Mouse (Mus musculus): ENCODE measurements around the gene Tomm22. TPM values are rescaled to one million over a fixed set of nuclear protein-coding genes. Genes with fewer than 3 reads are reported as not detected.

Gene Tomm22
- polyA plus RNA-seq, 1 experiment from 2014 or later: 261 TPM

GRCm38 (mm10) chr15:79687646-79688267 is 17.1 kb downstream of the Tomm22 start, which contains the start of gene Josd1:
Gene Josd1, minus strand, starts transcription at chr15:79687919.
- Histone ChIP-seq H3K27me3 (replicated peaks) (no peaks in the 10 kb centered on the region), H3K9ac (peak within 1 kb of the TSS; percentile 94), H3K4me1 (peaks cover 64% of the 10 kb centered on the region), H3K4me2 (replicated peaks) (peak within 1 kb of the TSS; percentile 82), H3K36me3 (no peaks in the 10 kb centered on the region), H3K27ac (peak within 1 kb of the TSS; percentile 79), H3K4me3 (peak within 1 kb of the TSS; percentile 87), H3K9me3 (no peaks in the 10 kb centered on the region)
- ATAC-seq (ENCODE audit: low FRiP score, low read depth): peak; percentile 30
- under 1% methylated on average over 72 of the region's 72 CpGs for WGBS

GRCm38 (mm10) chr15:79688268-79688956 is 17.8 kb downstream of the Tomm22 start:
- H3K36me3 ChIP-seq: no peaks in the 10 kb centered on the region
- H3K27ac ChIP-seq: peak overlapping the region; percentile 79; the same call in 1 of the 2 replicates
- peak overlapping the region; percentile 87 for H3K4me3 ChIP-seq
- no peaks in the 10 kb centered on the region for H3K27me3 ChIP-seq (replicated peaks)
- 5% methylated on average over 8 of the region's 8 CpGs for WGBS
- H3K4me1 ChIP-seq: peaks cover 65% of the 10 kb centered on the region
- 0 out of 2 replicates have a peak overlapping the region, but pooled peaks have one; percentile 94 for H3K9ac ChIP-seq
- ATAC-seq (ENCODE audit: low FRiP score, low read depth): no peak
- peak overlapping the region; percentile 82 for H3K4me2 ChIP-seq (replicated peaks)
- H3K9me3 ChIP-seq: no peaks in the 10 kb centered on the region

- H3K9ac ChIP-seq: no peak overlapping the region
- H3K4me2 ChIP-seq (replicated peaks): peak overlapping the region; percentile 82
- no peak for ATAC-seq (ENCODE audit: low FRiP score, low read depth)
- H3K9me3 ChIP-seq: no peaks in the 10 kb centered on the region
- H3K27me3 ChIP-seq (replicated peaks): no peaks in the 10 kb centered on the region
- 15% methylated on average over 24 of the region's 24 CpGs for WGBS
- peaks cover 55% of the 10 kb centered on the region for H3K4me1 ChIP-seq
- H3K4me3 ChIP-seq: peak overlapping the region; percentile 91
- no peak overlapping the region; the same call in 1 of the 2 replicates for H3K27ac ChIP-seq
- H3K36me3 ChIP-seq: 0 out of 2 replicates have a peak, but pooled peaks cover 5% of the 10 kb centered on the region
Observed at GRCm38 (mm10) chr15:79689662-79690425, 19.2 kb downstream of the Tomm22 start.

GRCm38 (mm10) chr15:79690426-79691022 is 19.9 kb downstream of the Tomm22 start, which contains the start of gene Gtpbp1:
Gene Gtpbp1, plus strand, starts transcription at chr15:79690845.
- Histone ChIP-seq H3K4me2 (replicated peaks) (peak within 1 kb of the TSS; percentile 82), H3K4me3 (peak within 1 kb of the TSS; percentile 91), H3K27ac (peak within 1 kb of the TSS; percentile 80; the same call in 1 of the 2 replicates), H3K9ac (peak within 1 kb of the TSS; percentile 95), H3K4me1 (peaks cover 48% of the 10 kb centered on the region), H3K36me3 (0 out of 2 replicates have a peak, but pooled peaks cover 7% of the 10 kb centered on the region), H3K9me3 (no peaks in the 10 kb centered on the region), H3K27me3 (replicated peaks) (no peaks in the 10 kb centered on the region)
- peak; percentile 97 for ATAC-seq (ENCODE audit: low FRiP score, low read depth)
- WGBS: 0% methylated on average over 45 of the region's 45 CpGs

DNA sequence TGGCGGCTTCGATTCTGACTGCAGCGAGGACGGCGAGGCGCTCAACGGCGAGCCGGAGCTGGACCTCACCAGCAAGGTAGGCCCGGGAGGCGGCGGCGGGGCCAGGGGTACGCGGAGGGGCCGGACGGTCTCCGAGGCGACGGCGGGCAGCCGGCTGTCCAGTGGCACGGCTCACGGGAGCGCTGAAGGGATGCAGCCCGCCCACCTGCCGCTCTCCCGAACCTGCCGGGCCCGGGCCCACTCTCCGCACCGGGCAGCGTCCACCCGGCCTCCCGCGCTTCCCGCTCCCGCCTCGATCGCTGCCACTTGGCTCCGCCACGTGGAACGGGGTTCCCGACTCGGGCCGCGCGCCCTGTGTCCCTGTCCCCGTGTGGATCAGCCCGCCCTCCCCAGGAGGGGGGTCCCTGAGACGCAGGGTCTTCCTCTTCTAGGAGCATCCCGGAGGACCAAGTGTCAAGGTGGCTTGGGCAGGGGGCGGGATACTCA is 20.4 kb downstream of the Tomm22 start:
- H3K27ac ChIP-seq: peak overlapping the region; percentile 80; the same call in 1 of the 2 replicates
- H3K4me1 ChIP-seq: peaks cover 43% of the 10 kb centered on the region
- under 1% methylated on average over 51 of the region's 53 CpGs for WGBS

GRCm38 (mm10) chr15:79692334-79692733 is 21.7 kb downstream of the Tomm22 start:
- H3K27me3 ChIP-seq (replicated peaks): no peaks in the 10 kb centered on the region
- no peak overlapping the region for H3K4me3 ChIP-seq
- 63% methylated on average over 5 of the region's 5 CpGs for WGBS
- peaks cover 38% of the 10 kb centered on the region for H3K4me1 ChIP-seq
- no peaks in the 10 kb centered on the region for H3K9me3 ChIP-seq
- 0 out of 2 replicates have a peak, but pooled peaks cover 7% of the 10 kb centered on the region for H3K36me3 ChIP-seq
- H3K27ac ChIP-seq: no peak overlapping the region
- peak overlapping the region; percentile 82 for H3K4me2 ChIP-seq (replicated peaks)
- no peak for ATAC-seq (ENCODE audit: low FRiP score, low read depth)
- 0 out of 2 replicates have a peak overlapping the region, but pooled peaks have one; percentile 26 for H3K9ac ChIP-seq

More for the DNA sequence above, 20.4 kb downstream of the Tomm22 start:
- no peak for ATAC-seq (ENCODE audit: low FRiP score, low read depth)
- peak overlapping the region; percentile 95 for H3K9ac ChIP-seq
- H3K4me3 ChIP-seq: peak overlapping the region; percentile 91
- H3K36me3 ChIP-seq: 0 out of 2 replicates have a peak, but pooled peaks cover 7% of the 10 kb centered on the region
- H3K9me3 ChIP-seq: no peaks in the 10 kb centered on the region
- peak overlapping the region; percentile 82 for H3K4me2 ChIP-seq (replicated peaks)
- H3K27me3 ChIP-seq (replicated peaks): no peaks in the 10 kb centered on the region

DNA sequence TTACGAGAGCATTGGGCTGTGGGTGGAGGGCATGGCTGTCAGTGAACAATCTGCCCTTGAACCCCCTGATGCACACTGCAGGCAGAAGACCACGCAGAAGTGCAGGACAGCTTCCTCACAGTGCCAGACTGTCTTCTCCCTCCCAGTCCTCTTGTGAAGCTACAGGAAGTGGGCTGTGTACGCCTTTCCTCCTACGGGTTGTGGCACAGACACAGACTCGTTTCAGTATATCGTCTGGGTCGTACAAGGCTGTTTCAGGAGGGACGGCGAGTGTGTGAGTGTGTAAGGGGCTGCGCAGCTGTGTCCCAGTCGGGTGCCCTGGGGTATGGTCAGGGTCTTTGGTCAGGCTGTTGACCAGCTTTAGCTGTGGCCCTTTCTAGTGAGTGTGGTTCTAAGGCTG is 23.1 kb downstream of the Tomm22 start:
- WGBS: 92% methylated on average over 11 of the region's 11 CpGs
- H3K27ac ChIP-seq: no peak overlapping the region
- H3K9me3 ChIP-seq: no peaks in the 10 kb centered on the region
- no peaks in the 10 kb centered on the region for H3K27me3 ChIP-seq (replicated peaks)
- H3K4me3 ChIP-seq: no peak overlapping the region
- ATAC-seq (ENCODE audit: low FRiP score, low read depth): no peak
- H3K4me1 ChIP-seq: peaks cover 45% of the 10 kb centered on the region
- H3K9ac ChIP-seq: no peak overlapping the region
- H3K4me2 ChIP-seq (replicated peaks): 0 out of 2 replicates have a peak overlapping the region, but pooled peaks have one; percentile 9
- 0 out of 2 replicates have a peak, but pooled peaks cover 7% of the 10 kb centered on the region for H3K36me3 ChIP-seq

DNA sequence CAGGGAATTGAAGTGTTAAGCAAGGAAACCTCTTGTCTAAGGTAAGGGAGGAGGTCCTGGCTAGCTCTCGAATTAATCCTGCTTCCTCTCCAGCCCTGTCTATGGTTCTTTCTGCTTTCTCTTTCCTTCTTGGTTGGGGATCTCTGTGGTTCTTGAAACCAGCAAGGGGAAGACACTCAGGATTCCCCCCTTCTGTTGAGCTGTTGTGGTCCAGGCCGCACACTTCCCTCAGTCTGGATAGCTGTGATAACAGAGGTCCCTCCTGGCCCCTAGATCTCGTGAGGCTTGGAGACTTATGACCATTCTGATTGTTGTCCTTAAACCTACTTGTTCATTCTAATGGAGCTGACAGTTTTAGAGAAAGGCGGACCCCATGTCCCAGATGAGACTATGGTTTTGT is 23.9 kb downstream of the Tomm22 start:
- Histone ChIP-seq H3K27ac (no peak overlapping the region), H3K4me1 (peaks cover 41% of the 10 kb centered on the region), H3K4me2 (replicated peaks) (no peak overlapping the region), H3K9ac (no peak overlapping the region), H3K27me3 (replicated peaks) (no peaks in the 10 kb centered on the region), H3K4me3 (no peak overlapping the region), H3K36me3 (0 out of 2 replicates have a peak, but pooled peaks cover 13% of the 10 kb centered on the region), H3K9me3 (no peaks in the 10 kb centered on the region)
- WGBS: 89% methylated on average over 4 of the region's 4 CpGs
- ATAC-seq (ENCODE audit: low FRiP score, low read depth): no peak

DNA sequence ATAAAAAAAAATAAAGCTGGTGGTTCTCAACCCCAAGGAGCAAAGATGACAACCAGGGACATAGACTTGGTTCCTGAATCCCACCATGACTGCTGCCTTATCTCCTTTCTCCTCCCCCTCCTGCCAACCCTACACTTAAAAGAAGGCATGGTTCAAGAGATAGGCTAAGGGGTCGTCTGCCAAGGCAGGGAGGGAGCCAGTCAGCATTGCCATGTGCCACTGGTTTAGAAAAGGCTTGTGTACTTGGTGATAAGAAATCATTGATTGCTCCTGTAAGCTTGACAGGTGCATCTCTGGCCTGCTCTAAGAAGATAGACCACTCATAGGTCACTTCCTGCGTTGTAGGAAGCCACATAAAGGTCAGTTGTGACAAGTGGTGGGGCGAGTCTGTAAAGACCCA is 24.9 kb downstream of the Tomm22 start:
- Histone ChIP-seq H3K36me3 (0 out of 2 replicates have a peak, but pooled peaks cover 13% of the 10 kb centered on the region), H3K9me3 (no peaks in the 10 kb centered on the region), H3K9ac (no peak overlapping the region), H3K27ac (no peak overlapping the region), H3K4me2 (replicated peaks) (no peak overlapping the region), H3K27me3 (replicated peaks) (no peaks in the 10 kb centered on the region), H3K4me3 (no peak overlapping the region), H3K4me1 (peaks cover 34% of the 10 kb centered on the region)
- 68% methylated on average over 3 of the region's 3 CpGs for WGBS
- ATAC-seq (ENCODE audit: low FRiP score, low read depth): no peak

DNA sequence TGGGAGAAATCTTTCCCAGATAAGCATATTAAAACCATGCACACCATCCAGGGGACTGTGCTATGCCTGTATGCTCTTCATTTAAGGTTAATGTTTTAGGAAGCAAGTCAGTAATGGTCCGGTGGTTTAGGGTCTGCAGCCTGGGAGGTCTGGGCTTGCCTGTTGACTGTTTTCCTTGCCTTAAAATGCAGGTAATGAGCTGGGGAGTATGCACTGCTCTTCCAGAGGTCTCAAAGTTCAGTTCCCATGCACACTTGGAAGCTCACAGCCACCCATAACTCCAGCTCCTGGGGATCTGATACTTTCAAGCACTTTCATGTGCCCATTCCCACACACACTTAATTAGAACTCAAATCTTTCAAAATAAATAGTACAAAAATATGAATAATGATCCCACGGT is 25.8 kb downstream of the Tomm22 start:
- Histone ChIP-seq H3K27ac (no peak overlapping the region), H3K4me2 (replicated peaks) (no peak overlapping the region), H3K9ac (no peak overlapping the region), H3K9me3 (no peaks in the 10 kb centered on the region), H3K4me1 (peaks cover 30% of the 10 kb centered on the region), H3K36me3 (0 out of 2 replicates have a peak, but pooled peaks cover 13% of the 10 kb centered on the region), H3K27me3 (replicated peaks) (no peaks in the 10 kb centered on the region), H3K4me3 (no peak overlapping the region)
- ATAC-seq (ENCODE audit: low FRiP score, low read depth): no peak
- 91% methylated on average over 2 of the region's 2 CpGs for WGBS

DNA sequence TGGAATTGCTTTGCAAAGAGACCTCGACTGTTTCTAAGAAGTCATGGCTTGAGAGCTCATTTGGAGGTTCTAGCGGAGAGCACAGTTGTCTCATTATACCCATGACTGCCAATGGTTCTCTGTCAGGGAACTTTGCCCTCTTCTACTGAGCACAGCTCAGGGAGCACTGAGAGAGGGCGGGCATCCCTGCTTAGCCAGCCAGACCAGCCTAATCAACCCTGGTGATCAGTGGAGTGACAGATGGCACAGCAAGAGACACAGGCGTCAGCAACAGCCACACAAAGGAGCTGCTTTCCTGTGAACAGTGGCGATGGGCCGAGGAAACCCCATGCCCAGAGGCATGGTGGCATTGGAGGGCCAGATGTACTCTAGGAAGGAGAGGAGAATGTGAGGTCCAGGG is 26.4 kb downstream of the Tomm22 start:
- ATAC-seq (ENCODE audit: low FRiP score, low read depth): no peak
- no peak overlapping the region for H3K27ac ChIP-seq

More for the DNA sequence above, 26.4 kb downstream of the Tomm22 start:
- H3K9ac ChIP-seq: no peak overlapping the region
- H3K4me2 ChIP-seq (replicated peaks): no peak overlapping the region
- H3K9me3 ChIP-seq: no peaks in the 10 kb centered on the region
- 70% methylated on average over 6 of the region's 6 CpGs for WGBS
- H3K4me1 ChIP-seq: peaks cover 25% of the 10 kb centered on the region
- H3K27me3 ChIP-seq (replicated peaks): no peaks in the 10 kb centered on the region
- H3K4me3 ChIP-seq: no peak overlapping the region
- 0 out of 2 replicates have a peak, but pooled peaks cover 13% of the 10 kb centered on the region for H3K36me3 ChIP-seq
